ENCODE assay signal across 18 mouse cellular contexts in genomic region chr1:151515733-151516132, GRCm38 (mm10). TPM values are rescaled to one million over a fixed set of nuclear protein-coding genes. Genes with fewer than 3 reads are reported as not detected.
A peak's percentile ranks its signal among the peaks of the same experiment; 100 is the strongest.
DNase-seq lines count a peak whose midpoint lies in the region; ATAC-seq lines count a peak whose summit lies in the region.
"Had no signal": no experiment of that assay in that cellular context is flagged by ENCODE, and none has a peak within 500 bp of the region (broad histone marks: within the 10 kb centered on the region; RNA-seq: fewer than 3 reads in every experiment).

No protein-coding gene starts in this region.

- WGBS in kidney, embryonic 15.5 days = 88% methylated on average over 1 of the region's 1 CpGs

- no peak overlapping the region for H3K27ac ChIP-seq in kidney, embryonic 15.5 days
- H3K27ac ChIP-seq: embryonic facial prominence, embryonic 10.5 days; forebrain, embryonic 13.5 days; heart, adult 2 months; hindbrain, embryonic 10.5 days; hindbrain, embryonic 14.5 days; intestine, embryonic 15.5 days had no signal

- no peak overlapping the region for H3K4me3 ChIP-seq in kidney, embryonic 15.5 days (replicated peaks)
- H3K4me3 ChIP-seq: embryonic facial prominence, embryonic 10.5 days; forebrain, embryonic 13.5 days; heart, adult 2 months; heart, embryonic 12.5 days; hindbrain, embryonic 10.5 days; intestine, embryonic 15.5 days had no signal

- H3K9ac ChIP-seq in kidney, embryonic 15.5 days = no peak overlapping the region
- H3K9ac ChIP-seq: forebrain, embryonic 13.5 days; heart, embryonic 12.5 days; hindbrain, embryonic 14.5 days; intestine, embryonic 15.5 days had no signal

- no peaks in the 10 kb centered on the region for H3K27me3 ChIP-seq in kidney, embryonic 15.5 days
- H3K27me3 ChIP-seq: forebrain, embryonic 13.5 days; heart, embryonic 12.5 days; intestine, embryonic 15.5 days had no signal

- peak; percentile 26 for DNase-seq in adrenal gland, postnatal 25 days
- DNase-seq in adrenal gland, postnatal 14 days = no peak
- peak; percentile 16 for DNase-seq in 3134 (ENCODE audit: extremely low read depth, insufficient read length, low spot score)
- peak; percentile 89 for DNase-seq in ES-CJ7 (ENCODE audit: low read depth, low spot score)
- DNase-seq in ZHBTc4 (ENCODE audit: low read depth, low spot score) = peak; percentile 83
- no peak for DNase-seq in gastrocnemius, adult 8-10 months (ENCODE audit: low spot score in 2 of 2)
- DNase-seq: cerebellum, adult 18-20 months; cerebellum, postnatal 10 days; gastrocnemius, postnatal 10 days; heart, adult 2 months; kidney, adult 18-20 months had no signal

- H3K36me3 ChIP-seq in kidney, embryonic 15.5 days = no peaks in the 10 kb centered on the region
- H3K36me3 ChIP-seq: embryonic facial prominence, embryonic 10.5 days; heart, embryonic 12.5 days; hindbrain, embryonic 10.5 days; intestine, embryonic 15.5 days had no signal

- no peak for ATAC-seq in kidney, embryonic 15.5 days (replicated peaks; ENCODE audit: low FRiP score)
- ATAC-seq: forebrain, embryonic 13.5 days; intestine, embryonic 15.5 days had no signal

- 0 out of 2 replicates have a peak, but pooled peaks cover 4% of the 10 kb centered on the region for H3K4me1 ChIP-seq in kidney, embryonic 15.5 days
- H3K4me1 ChIP-seq: embryonic facial prominence, embryonic 10.5 days; forebrain, embryonic 13.5 days; hindbrain, embryonic 10.5 days; intestine, embryonic 15.5 days had no signal

- H3K9me3 ChIP-seq in kidney, embryonic 15.5 days (replicated peaks) = no peaks in the 10 kb centered on the region
- H3K9me3 ChIP-seq: embryonic facial prominence, embryonic 10.5 days; forebrain, embryonic 13.5 days; heart, embryonic 12.5 days; hindbrain, embryonic 10.5 days; intestine, embryonic 15.5 days had no signal

- H3K4me2 ChIP-seq in kidney, embryonic 15.5 days = no peak overlapping the region
- H3K4me2 ChIP-seq: forebrain, embryonic 13.5 days; heart, embryonic 12.5 days; hindbrain, embryonic 14.5 days; intestine, embryonic 15.5 days had no signal

RNA-seq across cellular contexts. Expression of gene Rnf2, which starts 15.0 kb away (rescaled TPM):
- total RNA-seq in adrenal gland, postnatal 25 days (2021) = 57.3 and 59.0 TPM in 2 replicates
- 49.0 and 55.4 TPM in 2 replicates for total RNA-seq in adrenal gland, postnatal 14 days (2021)
- 10 to 100 TPM in 2 of 4 experiments, 1 to 10 TPM in 2; 9.3 to 17.7 (median 10.5) TPM for total RNA-seq in gastrocnemius, adult 8-10 months (2022)
- polyA plus RNA-seq in kidney, embryonic 15.5 days (2015; fragmentation: Nextera tagmentation; extraction: Ambion mirVana) = 91.4 and 94.8 TPM in 2 replicates

RNA-seq across cellular contexts. Expression of gene Fam129a, which starts 55.3 kb away (rescaled TPM):
- 85.1 and 93.9 TPM in 2 replicates for total RNA-seq in adrenal gland, postnatal 25 days (2021)
- 102 and 121 TPM in 2 replicates for total RNA-seq in adrenal gland, postnatal 14 days (2021)
- total RNA-seq in gastrocnemius, adult 8-10 months (2022) = 10 to 100 TPM in 1 of 4 experiments, 1 to 10 TPM in 3; 5.7 to 11.8 (median 7.9) TPM
- polyA plus RNA-seq in kidney, embryonic 15.5 days (2015; fragmentation: Nextera tagmentation; extraction: Ambion mirVana) = 10.5 and 12.7 TPM in 2 replicates

Comparison
In these comparisons a context has a peak if more than half of its experiments do, and no peak if none do; other contexts are left out.
1. DNase-seq: peak in adrenal gland, postnatal 25 days (single experiment), 3134 (single experiment), ES-CJ7 (single experiment) and ZHBTc4 (single experiment); none in adrenal gland, postnatal 14 days (single experiment) and gastrocnemius, adult 8-10 months (0 of 2).